Mouse (Mus musculus) liver, postnatal 0 days (tissue): ENCODE measurements around the gene Kif1a.

Experiments
- CTCF ChIP-seq: sonication (generic); IDR thresholded peaks from 2 replicates; pipeline ENCODE4 v1.5.1; 2016; ENCODE audit warnings: antibody characterized with exemption, low read depth
- EP300 ChIP-seq: IDR thresholded peaks from 2 replicates; pipeline ENCODE4 v1.6.1; 2016; ENCODE audit warnings: antibody characterized with exemption, low read depth, mild to moderate bottlenecking

GRCm38 (mm10) chr1:93051124-93051833 lies 50.5 kb downstream of the Kif1a start:
- no peak for TF ChIP-seq CTCF
- TF ChIP-seq EP300, result no peak
